Mouse (Mus musculus): ENCODE measurements around the gene Rtn4rl2.
"Not testable (repeated sequence)": the region's sequence is repeated elsewhere in the genome, so short reads cannot be mapped to it uniquely, and the experiment has no call there.

Rtn4rl2 gene

GRCm38 (mm10) chr2:84886234-84886731 is at the start of gene Rtn4rl2:
Gene Rtn4rl2, minus strand, starts transcription at chr2:84886710.
- no peak for ATAC-seq (ENCODE audit: insufficient number of reproducible peaks, low FRiP score, low TSS enrichment)

GRCm38 (mm10) chr2:84935065-84935464 is 48.6 kb upstream of the Rtn4rl2 start:
- ATAC-seq (ENCODE audit: insufficient number of reproducible peaks, low FRiP score, low TSS enrichment), result no peak

DNA sequence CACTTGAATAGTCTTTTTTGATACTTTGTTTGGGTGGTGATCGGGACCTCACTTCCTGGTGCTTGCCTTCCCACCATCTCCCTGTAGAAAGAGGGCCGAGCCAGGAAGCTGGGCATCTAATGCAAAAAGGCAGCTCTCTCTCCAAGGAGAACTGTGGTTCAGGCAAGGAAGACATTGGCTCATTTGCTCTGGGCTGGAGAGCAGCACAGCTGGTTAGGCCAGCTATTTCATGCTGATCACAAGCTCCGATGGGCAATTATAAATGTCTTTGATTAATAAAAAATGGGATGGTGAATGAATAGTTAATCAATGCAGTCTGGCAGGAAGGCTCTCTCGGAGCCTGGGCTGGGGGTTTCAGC is 48.1 kb upstream of the Rtn4rl2 start:
- no peak for ATAC-seq (ENCODE audit: insufficient number of reproducible peaks, low FRiP score, low TSS enrichment)

- no peak for ATAC-seq (ENCODE audit: insufficient number of reproducible peaks, low FRiP score, low TSS enrichment)
Measured at GRCm38 (mm10) chr2:84933992-84934648, 47.6 kb upstream of the Rtn4rl2 start.

- ATAC-seq (ENCODE audit: insufficient number of reproducible peaks, low FRiP score, low TSS enrichment), result no peak
Measured at GRCm38 (mm10) chr2:84930186-84930585, 43.7 kb upstream of the Rtn4rl2 start.

DNA sequence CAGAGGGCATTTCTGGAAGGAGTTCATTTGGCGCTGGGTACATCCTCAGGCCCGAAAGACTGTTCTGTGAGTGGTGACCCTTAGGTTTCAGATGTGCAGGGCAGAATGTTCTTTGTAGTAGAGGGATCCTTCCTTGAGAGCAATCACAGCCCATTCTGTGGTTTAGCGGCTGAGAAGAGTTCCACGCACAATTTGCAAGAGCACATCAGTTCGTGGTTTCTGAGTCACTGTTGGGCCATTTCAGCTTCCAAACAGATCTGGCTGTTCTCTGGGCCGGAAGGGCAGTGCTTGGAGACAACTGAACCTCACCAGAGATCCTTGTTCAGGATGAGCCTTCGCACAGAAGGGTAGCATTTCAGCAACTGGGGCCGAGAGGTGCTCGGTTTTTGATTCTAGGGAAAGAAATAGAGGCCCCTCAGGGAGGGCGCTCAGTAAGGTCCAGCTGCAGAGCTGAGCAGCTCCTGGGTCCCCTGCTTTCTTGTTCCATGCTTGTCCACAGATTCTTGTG is 33.1 kb upstream of the Rtn4rl2 start:
- ATAC-seq (ENCODE audit: insufficient number of reproducible peaks, low FRiP score, low TSS enrichment), result no peak

DNA sequence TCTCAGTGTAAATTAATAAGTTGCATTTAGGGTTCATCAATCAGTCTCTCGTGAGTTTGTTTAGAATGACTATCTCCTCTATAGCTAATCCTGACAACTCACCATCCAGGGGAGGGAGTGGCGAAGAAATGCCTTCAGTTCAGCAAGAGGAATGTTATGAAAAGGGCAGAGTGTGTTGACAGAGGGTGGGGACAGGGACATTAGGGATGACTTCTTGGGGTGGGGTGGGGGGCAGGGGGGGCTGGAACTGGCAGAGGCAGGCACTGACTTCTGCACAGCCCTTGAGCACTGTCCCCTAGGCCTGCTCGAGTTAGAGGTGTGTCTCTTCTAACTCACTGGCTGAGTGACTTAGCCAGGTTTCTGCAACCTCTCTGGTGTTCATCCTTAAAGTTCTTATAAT is 31.7 kb upstream of the Rtn4rl2 start:
- no peak for ATAC-seq (ENCODE audit: insufficient number of reproducible peaks, low FRiP score, low TSS enrichment)

DNA sequence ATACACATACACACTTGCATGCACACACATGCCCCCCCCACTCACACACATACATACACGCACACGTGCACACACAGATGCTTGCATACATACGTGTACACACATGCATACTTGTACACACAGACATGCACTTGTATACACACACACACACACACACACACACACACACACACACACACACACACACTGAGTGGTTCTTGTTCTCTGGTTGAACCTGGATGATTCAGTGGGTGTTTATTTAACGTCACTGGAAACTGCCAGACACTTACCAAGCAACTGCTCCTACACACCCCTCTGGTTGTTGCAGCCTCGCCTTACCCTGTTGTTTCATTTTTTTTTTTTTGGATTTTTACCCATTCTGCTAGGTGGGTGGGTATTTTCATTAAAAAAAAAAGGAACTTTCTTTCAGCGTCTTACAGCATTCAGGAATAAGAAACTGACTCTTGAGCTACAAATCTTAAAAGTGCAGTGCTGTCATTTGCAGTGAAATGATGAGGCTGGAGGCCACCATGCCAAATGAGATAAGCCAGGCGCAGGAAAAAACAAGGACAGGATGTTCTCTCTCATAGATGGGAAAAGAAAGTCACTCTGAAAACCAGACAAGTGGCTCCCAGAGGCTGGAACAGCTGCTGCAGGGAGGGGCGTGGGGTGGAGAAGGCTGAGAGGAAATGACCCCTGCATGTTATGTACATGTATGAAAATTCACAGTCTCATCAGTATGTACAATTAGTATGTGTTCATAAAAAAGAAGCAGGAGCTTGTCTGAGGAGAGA is 30.2 kb upstream of the Rtn4rl2 start:
- no peak for ATAC-seq (ENCODE audit: insufficient number of reproducible peaks, low FRiP score, low TSS enrichment)

DNA sequence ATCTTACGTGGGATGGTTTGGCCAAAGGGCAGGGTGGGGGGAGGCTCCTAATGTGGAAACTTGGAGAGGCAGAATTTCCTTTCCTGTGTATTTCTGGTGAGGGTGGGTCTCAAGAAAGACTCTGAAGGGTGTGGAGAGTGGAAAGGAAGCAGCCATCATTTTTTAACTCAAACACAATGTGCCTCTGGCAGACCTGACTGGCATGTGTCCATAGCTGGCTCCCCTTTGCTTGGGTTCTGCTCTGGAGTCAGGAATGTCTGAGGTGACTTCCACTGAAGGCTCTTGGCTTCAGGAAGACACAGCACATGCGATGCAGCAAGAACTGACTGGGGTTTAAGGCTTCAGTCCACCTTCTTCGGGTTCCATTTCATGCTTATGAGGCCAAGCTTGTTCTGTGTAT is 28.8 kb upstream of the Rtn4rl2 start:
- ATAC-seq (ENCODE audit: insufficient number of reproducible peaks, low FRiP score, low TSS enrichment), result no peak

GRCm38 (mm10) chr2:84913881-84914280 is 27.4 kb upstream of the Rtn4rl2 start:
- no peak for ATAC-seq (ENCODE audit: insufficient number of reproducible peaks, low FRiP score, low TSS enrichment)

GRCm38 (mm10) chr2:84912722-84913121 is 26.2 kb upstream of the Rtn4rl2 start:
- no peak for ATAC-seq (ENCODE audit: insufficient number of reproducible peaks, low FRiP score, low TSS enrichment)

DNA sequence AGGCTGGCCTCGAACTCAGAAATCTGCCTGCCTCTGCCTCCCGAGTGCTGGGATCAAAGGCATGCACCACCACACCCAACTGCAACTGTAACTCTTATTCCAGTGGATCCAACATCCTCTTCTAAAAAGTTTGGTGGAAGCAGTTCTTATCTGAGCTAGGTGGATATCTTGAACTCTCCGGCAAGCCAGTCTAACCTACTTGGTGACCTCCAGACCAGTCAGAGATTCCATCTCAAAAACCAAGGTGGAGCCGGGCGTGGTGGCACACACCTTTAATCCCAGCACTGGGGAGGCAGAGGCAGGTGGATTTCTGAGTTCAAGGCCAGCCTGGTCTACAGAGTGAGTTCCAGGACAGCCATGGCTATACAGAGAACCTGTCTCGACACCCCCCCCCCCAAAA is 10.2 kb upstream of the Rtn4rl2 start:
- ATAC-seq (ENCODE audit: insufficient number of reproducible peaks, low FRiP score, low TSS enrichment), result not testable (repeated sequence)

DNA sequence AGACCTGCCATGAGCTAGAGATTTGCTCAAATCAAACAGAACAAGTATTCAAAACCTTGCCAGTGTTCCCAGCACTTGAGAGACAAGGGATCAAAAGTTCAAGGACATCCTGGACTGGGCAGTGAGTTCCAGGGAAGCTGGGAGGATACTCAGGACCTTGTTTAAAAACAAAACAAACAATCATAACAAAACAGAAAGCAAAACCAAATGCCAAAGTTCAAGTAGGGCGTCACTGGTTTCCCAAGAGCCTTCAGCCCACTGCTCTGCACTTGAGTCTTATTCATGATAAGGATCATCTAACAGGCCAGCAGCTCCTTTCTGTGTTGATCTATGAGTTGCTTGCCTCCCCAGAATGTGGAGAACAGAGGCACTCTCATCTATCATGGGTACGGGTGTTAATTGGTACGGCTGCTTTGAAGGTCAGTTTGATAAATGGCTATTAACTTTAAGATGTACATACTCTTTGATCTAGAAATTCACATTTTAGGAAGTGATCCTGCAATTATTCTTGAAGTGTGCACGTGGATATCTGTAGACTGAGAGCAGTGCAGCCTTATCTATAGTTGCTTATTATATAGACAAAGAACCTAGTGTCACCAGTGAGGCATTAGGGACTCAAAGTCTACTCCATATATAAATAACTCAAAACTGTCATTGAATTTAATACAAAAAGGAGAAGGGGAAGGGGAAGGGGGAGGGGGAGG is 9.1 kb upstream of the Rtn4rl2 start:
- ATAC-seq (ENCODE audit: insufficient number of reproducible peaks, low FRiP score, low TSS enrichment), result no peak

- no peak for ATAC-seq (ENCODE audit: insufficient number of reproducible peaks, low FRiP score, low TSS enrichment)
Measured at GRCm38 (mm10) chr2:84893359-84893758, 6.8 kb upstream of the Rtn4rl2 start.

- ATAC-seq (ENCODE audit: insufficient number of reproducible peaks, low FRiP score, low TSS enrichment), result peak; percentile 83
Measured at GRCm38 (mm10) chr2:84890045-84890340, 3.5 kb upstream of the Rtn4rl2 start.

- ATAC-seq (ENCODE audit: insufficient number of reproducible peaks, low FRiP score, low TSS enrichment), result no peak
Measured at GRCm38 (mm10) chr2:84889316-84890044, 3.0 kb upstream of the Rtn4rl2 start.

- no peak for ATAC-seq (ENCODE audit: insufficient number of reproducible peaks, low FRiP score, low TSS enrichment)
Measured at GRCm38 (mm10) chr2:84888657-84889315, 2.3 kb upstream of the Rtn4rl2 start.

DNA sequence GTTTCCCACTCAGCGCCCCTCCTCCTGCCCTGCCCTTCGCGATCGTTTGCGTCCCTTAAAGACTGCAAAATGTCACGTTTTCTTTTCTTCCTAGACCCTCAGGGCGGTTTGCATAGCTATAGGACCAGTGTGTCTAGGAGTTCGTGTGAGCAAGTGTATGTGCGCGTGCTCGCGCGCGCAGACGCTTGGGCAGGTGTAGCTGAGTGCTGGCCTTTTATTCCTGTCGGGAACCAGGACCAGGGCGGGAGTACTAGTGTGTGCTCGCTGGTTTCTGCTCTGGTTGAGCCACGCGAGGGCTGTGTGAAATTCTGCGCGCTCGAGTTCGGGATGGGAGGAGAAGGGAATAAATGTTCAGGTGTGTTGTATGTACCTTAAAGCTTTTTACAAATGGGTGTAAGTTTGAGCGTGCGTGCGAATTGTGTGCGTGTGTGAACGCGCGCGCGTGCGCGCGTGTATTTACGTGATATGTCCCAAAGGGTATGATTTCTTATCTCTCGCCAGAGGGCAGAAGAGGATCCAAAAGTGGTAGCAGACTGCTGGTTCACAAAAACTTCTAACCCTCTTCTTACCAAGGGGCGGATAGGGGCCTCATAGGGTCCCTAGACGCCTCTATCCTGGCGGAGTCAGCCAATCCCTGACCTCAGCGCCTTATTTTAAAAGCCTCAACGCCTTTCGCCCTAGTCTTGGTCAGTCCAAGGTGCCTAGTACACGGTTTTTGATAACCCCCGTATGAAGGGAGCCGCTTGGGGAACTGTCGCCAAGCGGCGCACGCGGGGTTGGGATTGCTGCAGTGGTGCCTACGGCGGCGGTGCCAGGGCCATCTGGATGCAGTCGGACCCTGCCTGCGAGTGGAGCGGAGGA is 1.1 kb upstream of the Rtn4rl2 start:
- ATAC-seq (ENCODE audit: insufficient number of reproducible peaks, low FRiP score, low TSS enrichment), result no peak

GRCm38 (mm10) chr2:84886821-84887281 is 341 bp upstream of the Rtn4rl2 start:
- ATAC-seq (ENCODE audit: insufficient number of reproducible peaks, low FRiP score, low TSS enrichment), result no peak
